Mouse (Mus musculus) c-Kit-positive CD71-positive TER-119-positive erythroid progenitor cells, embryonic 14.5 days (primary cell): ENCODE results near the gene Gm44805.

ENCODE experiments used
- DNase-seq: peaks from one replicate; pipeline ENCODE4 v3.0.0-alpha.2; 2013; ENCODE audit warnings: low spot score

Gene Gm44805

DNA sequence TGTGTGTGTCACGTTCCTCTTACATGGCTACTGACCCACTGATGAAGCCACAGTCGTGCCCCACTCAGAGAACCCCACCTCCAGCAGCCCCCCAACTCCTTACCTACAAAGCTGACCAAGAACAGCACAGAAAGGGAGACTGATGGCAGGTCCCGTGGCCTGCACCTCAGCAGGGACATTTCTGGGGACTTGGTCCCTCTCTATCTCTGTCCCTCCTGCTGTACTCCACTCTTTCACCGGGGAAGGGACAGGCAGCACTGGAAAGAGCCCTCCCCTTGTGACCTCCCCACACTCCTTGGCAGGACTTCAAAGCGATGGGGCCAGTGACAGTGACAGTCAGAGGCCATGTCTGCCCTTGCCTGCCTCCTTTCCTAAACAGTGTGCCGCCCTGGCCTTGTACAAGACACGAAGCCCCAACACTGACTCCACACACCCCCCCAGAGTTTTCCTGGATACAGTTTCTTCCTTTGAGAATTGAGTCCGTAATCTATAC lies at the start of gene Gm44805, which contains the start of gene Apoc4:
Gm44805 (minus strand) TSS at position 222 of the 493 bp plus-strand sequence.
Apoc4 (minus strand) TSS at position 278 of the 493 bp plus-strand sequence.
- DNase-seq, result no peak

- no peak for DNase-seq
Measured at GRCm38 (mm10) chr7:19726541-19726940, 45.3 kb upstream of the Gm44805 start.

DNA sequence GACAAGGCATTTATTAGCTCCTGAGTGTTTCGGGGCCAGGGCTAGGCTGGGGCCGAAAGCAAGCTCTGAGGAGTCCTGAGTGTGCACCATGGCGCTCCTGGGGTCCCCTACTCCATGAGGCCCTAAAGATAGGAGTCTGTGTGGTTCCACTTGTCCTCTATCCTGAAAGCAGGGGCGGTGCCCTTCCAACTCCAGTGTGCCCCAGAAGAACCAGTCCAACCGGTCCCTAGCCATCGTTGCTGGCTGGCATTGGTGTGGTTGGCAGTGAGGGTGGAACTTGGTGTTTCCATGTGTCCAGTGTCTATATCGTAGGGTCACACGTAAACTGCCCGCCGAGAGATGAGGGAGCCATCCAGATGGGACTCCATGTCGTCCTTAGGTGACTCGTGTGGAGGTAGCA lies 42.9 kb upstream of the Gm44805 start:
- no peak for DNase-seq

DNA sequence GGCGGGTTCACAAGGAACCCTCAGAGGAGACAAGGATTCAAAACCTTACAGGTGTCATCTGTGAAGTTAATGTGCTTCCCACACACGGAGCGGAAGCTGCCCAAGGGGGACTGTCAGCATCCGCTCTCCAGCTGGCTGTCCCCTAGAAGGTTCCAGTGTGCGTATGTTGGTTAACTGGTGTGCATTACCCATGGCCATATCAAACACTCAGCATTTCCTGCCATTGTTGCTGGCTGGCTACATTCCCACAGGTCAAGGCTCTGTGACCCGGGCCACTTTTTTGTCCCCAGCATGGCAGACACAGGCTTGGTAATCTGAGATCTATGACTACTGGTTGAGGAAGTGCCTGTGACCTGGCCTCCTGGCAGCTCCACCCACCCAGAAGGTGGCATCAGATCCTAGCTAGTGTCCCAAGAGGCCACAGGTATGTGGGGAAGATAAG lies 41.6 kb upstream of the Gm44805 start:
- no peak for DNase-seq

GRCm38 (mm10) chr7:19719200-19719599 lies 38.0 kb upstream of the Gm44805 start:
- no peak for DNase-seq

- no peak for DNase-seq
Measured at GRCm38 (mm10) chr7:19718297-19718952, 37.2 kb upstream of the Gm44805 start.

DNA sequence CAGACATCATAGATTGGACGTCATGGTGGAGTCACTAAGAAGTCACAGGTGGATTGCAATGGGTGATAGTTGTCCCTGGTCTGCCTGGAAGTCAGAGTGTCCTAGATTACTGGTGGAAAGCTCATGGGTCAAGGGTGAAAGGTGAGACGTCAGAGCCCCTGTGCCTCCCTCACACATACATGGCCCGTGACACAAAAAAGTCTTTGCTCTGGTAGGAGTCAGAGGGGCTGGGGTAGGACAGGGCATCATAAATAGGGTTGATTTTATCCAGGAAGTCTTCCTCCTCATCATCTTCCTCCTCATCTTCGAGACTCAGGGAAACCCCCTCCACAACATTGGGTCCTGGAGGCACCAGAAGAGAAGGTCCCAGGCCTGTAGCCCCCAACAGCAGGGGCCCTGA lies 36.1 kb upstream of the Gm44805 start:
- no peak for DNase-seq

DNA sequence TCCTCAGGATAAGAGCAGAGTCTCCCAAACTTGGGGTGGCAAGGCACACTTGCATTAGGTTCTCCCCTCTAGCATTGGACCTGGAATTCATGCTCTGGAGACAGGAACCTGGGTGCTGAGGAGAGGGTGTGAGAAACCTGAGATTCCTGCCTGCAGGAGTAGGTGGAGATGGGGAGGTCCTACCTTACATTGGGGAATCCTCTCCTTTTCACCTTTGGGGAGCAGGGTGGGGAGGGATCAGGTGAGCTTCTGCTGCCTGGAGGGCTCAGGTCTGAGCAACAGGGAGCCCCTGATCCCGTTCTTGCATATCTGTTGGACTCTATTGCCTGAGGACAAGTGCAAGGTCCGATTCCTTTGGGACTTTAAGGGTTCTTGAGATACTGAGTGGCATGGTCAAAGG lies 35.6 kb upstream of the Gm44805 start:
- DNase-seq, result no peak

DNA sequence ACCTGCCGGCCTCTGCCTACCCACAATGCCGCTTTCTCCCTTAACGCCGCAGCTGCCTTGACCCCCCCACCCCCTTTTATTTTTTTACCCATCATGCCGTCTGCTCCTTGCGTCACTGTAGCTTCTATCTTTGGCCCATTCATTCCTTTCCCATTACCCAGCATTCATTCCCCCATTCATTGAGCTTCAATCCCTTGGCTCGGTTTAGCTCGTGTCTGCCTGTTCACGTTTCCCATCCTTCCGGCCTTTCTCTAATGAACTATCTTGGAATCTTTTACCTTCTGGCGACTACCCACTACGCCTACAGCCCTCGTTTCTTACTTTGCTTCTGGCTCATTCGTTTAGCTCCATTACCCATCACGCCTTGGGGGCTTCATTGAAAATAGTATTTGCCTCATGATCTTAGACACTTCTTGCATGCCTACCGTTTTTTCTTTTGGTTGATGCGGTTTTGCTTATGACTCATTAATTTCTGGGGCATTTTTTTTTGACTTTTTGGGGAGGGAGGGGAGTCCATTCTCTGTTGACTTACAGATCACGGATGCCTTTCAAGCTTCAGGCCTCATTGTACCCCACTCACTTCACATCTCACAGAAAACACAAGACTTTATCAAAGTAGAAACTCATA lies 34.9 kb upstream of the Gm44805 start:
- DNase-seq, result no peak

GRCm38 (mm10) chr7:19715239-19716054 lies 34.2 kb upstream of the Gm44805 start, which contains the start of gene Tomm40:
Gene Tomm40 (minus strand): TSS chr7:19715438.
- DNase-seq, result peak; percentile 100

- DNase-seq, result no peak
Measured at GRCm38 (mm10) chr7:19714836-19715235, 33.6 kb upstream of the Gm44805 start.

- DNase-seq, result no peak
Measured at GRCm38 (mm10) chr7:19713598-19713997, 32.4 kb upstream of the Gm44805 start.

GRCm38 (mm10) chr7:19713196-19713595 lies 32.0 kb upstream of the Gm44805 start:
- peak; percentile 44 for DNase-seq

DNA sequence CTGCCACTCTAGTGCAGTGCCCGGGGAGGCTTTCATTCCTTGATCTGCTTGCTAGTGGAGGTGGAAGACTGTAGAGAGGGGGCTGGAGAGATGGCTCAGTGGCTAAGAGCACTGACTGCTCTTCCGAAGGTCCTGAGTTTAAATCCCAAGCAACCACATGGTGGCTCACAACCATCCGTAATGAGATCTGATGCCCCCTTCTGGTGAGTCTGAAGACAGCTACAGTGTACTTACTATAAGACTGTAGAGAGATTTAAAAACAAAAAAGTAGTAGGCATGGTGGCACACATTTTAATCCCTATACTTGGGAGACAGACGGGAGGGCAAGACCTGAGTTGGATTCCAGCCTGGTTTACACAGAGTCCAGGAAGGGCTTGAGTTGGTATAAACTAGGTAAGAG lies 31.2 kb upstream of the Gm44805 start:
- DNase-seq, result no peak

GRCm38 (mm10) chr7:19710650-19711049 lies 29.4 kb upstream of the Gm44805 start:
- DNase-seq, result no peak

GRCm38 (mm10) chr7:19705271-19705670 lies 24.0 kb upstream of the Gm44805 start:
- DNase-seq, result no peak

- DNase-seq, result no peak
Measured at GRCm38 (mm10) chr7:19704475-19704874, 23.3 kb upstream of the Gm44805 start.

GRCm38 (mm10) chr7:19702859-19703555 lies 21.8 kb upstream of the Gm44805 start:
- DNase-seq, result no peak

DNA sequence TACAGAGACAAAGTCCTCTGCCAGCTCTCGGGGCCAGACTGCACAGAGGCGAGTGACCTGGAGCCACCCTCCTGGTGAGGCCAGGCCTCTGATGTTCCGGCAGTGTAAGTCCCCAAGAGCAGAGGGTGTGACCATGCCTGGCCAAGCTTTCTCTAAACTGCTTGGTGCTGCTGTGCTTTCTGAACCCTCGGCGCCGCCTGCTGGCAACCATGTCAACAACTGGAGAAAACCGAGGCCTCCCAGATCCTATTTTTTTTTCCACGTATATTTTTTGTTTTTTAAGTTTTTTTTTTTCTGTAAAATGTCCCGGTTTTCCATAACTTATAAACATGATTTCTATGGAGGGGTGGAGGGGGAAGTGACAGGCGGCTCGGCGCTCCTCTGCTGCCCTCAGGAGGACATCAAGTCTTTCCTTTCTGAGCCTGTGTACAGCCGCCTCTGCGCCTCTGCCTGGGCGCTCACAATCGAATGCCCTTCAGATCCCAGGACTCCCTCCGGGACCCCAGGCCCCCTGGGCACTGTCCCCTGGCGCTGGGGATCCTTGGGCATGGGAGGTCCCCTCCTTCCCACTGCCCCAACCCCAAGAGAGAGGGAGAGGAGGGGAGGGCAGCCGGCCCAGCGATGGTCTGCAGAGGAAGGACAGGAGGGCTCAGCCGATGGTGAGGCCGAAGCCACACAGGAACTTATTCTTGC lies 20.0 kb upstream of the Gm44805 start:
- peak; percentile 50 for DNase-seq

DNA sequence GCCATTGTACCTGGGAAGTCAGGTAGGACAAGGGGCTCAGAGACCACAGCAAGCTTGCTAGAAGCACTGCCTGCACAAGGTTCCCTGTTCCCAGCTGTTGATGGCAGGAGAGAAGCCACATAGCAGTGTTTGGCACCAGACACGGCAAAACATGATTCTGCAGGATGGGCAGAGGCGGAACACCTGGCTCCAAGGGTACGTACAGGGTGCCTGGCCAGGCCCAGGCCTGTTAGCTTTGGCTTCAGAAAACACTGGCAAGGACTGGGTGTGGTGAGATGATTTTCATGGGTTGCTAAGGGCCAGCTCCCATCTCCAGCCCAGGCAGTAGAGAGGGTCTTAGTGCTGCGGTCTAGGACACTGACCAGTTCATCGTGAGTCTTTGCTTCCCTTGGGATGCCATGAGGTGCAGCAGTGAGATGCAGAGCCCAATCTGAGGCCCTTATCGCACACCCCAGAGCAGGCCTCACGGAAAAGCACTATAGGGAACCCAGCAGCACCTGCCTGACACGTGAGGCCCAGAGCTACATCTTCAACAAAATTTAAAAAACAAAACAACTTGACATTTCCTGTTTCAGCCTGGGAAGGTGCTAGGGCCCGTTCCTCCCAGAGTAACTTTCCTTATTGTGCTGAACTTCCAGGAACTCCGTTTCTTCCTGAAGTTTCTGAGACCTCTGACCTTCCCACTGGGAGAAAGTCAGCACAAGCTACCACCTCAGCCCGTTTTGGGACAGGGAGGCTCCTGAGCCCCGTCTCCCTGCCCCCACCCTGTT lies 19.3 kb upstream of the Gm44805 start:
- no peak for DNase-seq

DNA sequence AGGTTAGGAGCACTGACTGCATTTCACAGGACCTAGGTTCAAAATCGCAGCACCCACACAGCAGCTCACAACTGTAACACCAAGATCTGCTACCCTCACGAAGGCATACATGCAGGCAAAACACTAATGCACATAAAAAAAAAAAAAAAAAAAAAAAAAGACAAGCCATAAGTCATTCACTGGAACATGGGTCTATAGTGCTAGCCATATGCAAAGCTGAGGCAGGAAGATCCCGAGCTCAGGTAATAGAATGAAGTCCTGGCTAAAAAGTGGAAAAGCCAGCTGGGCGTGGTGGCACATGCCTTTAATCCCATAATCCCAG lies 18.6 kb upstream of the Gm44805 start:
- DNase-seq, result no peak
